Mouse (Mus musculus): ENCODE measurements around the gene Slc17a9.

DNA sequence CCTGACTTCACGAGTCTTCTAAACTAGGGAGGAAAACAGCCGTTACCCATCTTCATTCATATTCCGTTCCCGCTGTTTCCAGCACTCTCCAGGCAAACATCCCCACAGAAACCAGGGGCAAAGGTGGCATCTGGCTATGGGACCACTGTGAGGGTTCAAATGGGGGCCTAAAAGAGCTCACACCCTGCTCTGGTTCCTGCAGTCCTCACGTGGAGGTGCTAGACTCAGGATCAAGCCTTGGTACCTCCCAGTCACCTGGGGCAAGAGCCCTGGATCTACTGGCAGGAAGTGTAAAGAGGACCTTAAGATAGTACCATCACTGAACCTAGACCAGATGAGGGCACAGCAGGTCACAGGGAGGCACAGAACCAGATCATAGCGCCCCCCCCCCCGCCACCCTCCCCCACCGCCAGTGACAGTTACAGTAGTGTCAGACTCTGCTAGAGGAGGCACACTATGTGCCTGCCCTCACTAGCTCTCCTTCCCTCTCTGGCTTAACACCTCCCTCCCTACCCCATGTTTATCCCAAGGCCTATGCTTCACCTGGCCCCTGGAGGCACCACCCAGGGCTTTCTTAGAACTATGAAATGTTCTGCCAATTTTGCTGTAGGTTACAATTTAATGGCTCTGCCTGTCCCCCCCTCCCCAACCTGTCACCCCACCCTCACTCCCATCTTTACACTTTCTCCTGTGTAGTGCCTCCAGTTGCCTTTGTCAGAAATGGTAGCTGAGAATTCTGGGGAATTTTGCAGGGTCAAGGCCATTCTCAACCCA, 980 bp downstream of the Slc17a9 start:
- TF ChIP-seq CTCF (IDR thresholded peaks at IDR 0.05; ENCODE audit: control insufficient read depth, insufficient read depth, insufficient read length) (no peak), USF1 (IDR thresholded peaks at IDR 0.05; ENCODE audit: low read depth) (no peak), FOSL1 (IDR thresholded peaks at IDR 0.05; ENCODE audit: insufficient read depth, low read length, poor library complexity, severe bottlenecking) (no peak), CEBPB (IDR thresholded peaks at IDR 0.05; ENCODE audit: low read depth) (no peak), MYOD1 (IDR thresholded peaks at IDR 0.05; ENCODE audit: control insufficient read depth, insufficient read length, low read depth) (no peak)

All from C2C12 (cell line).